Mouse (Mus musculus): ENCODE data around the gene Fam49a.
A peak's percentile ranks its signal among the peaks of the same experiment; 100 is the strongest.

Gene Fam49a

GRCm38 (mm10) chr12:12274115-12274514 is 12.2 kb downstream of the Fam49a start:
- DNase-seq, result no peak

- DNase-seq, result no peak
Measured at GRCm38 (mm10) chr12:12275124-12275779, 13.3 kb downstream of the Fam49a start.

- DNase-seq, result no peak
Measured at GRCm38 (mm10) chr12:12277741-12278463, 16.0 kb downstream of the Fam49a start.

- no peak for DNase-seq
Measured at GRCm38 (mm10) chr12:12278464-12278872, 16.5 kb downstream of the Fam49a start.

GRCm38 (mm10) chr12:12283702-12284288 is 21.9 kb downstream of the Fam49a start:
- DNase-seq, result no peak

GRCm38 (mm10) chr12:12284521-12284920 is 22.6 kb downstream of the Fam49a start:
- DNase-seq, result no peak

GRCm38 (mm10) chr12:12287131-12287786 is 25.3 kb downstream of the Fam49a start:
- peak; percentile 58 to 63 for DNase-seq

GRCm38 (mm10) chr12:12287787-12288132 is 25.8 kb downstream of the Fam49a start:
- no peak for DNase-seq

- DNase-seq, result no peak
Measured at GRCm38 (mm10) chr12:12288586-12288985, 26.6 kb downstream of the Fam49a start.

GRCm38 (mm10) chr12:12289636-12290035 is 27.7 kb downstream of the Fam49a start:
- no peak for DNase-seq

GRCm38 (mm10) chr12:12292043-12292618 is 30.2 kb downstream of the Fam49a start:
- DNase-seq, result no peak

GRCm38 (mm10) chr12:12294380-12295171 is 32.6 kb downstream of the Fam49a start:
- DNase-seq, result no peak

- no peak for DNase-seq
Measured at GRCm38 (mm10) chr12:12298451-12298850, 36.5 kb downstream of the Fam49a start.

- no peak for DNase-seq
Measured at GRCm38 (mm10) chr12:12299303-12299702, 37.4 kb downstream of the Fam49a start.

- no peak for DNase-seq
Measured at GRCm38 (mm10) chr12:12301149-12301548, 39.2 kb downstream of the Fam49a start.

GRCm38 (mm10) chr12:12301815-12302214 is 39.9 kb downstream of the Fam49a start:
- no peak for DNase-seq

GRCm38 (mm10) chr12:12306214-12306613 is 44.3 kb downstream of the Fam49a start:
- DNase-seq, result no peak

GRCm38 (mm10) chr12:12306814-12307213 is 44.9 kb downstream of the Fam49a start:
- DNase-seq, result no peak

GRCm38 (mm10) chr12:12307245-12307644 is 45.3 kb downstream of the Fam49a start:
- no peak for DNase-seq

GRCm38 (mm10) chr12:12313437-12313836 is 51.5 kb downstream of the Fam49a start:
- peak in 1 of 2 experiments; percentile 30 for DNase-seq

GRCm38 (mm10) chr12:12313919-12314318 is 52.0 kb downstream of the Fam49a start:
- no peak for DNase-seq

- DNase-seq, result no peak
Measured at GRCm38 (mm10) chr12:12314326-12314725, 52.4 kb downstream of the Fam49a start.
